Mouse (Mus musculus) liver, embryonic 16.5 days (tissue): ENCODE measurements around the gene Gm21973. TPM values are rescaled to one million over a fixed set of nuclear protein-coding genes. Genes with fewer than 3 reads are reported as not detected.

Source experiments
- ATAC-seq: fragments of 200-750 bp; cut with Nextera tagmentation; 2 replicates; pipeline ENCODE4 v1.8.0; 2017; ENCODE audit warnings: low read depth, mild to moderate bottlenecking, moderate number of reproducible peaks, moderate library complexity
- H3K27ac ChIP-seq: fragments of 300-500 bp; sonication (generic); 2 replicates; pipeline ENCODE4 v1.5.1; 2014; ENCODE audit warnings: mild to moderate bottlenecking, low read length
- H3K27me3 ChIP-seq: fragments of 300-500 bp; sonication (generic); 2 replicates; pipeline ENCODE4 v1.6.1; 2014; ENCODE audit warnings: low read depth, low read length, mixed read lengths; ENCODE audit not compliant: control insufficient read depth, insufficient read depth
- H3K36me3 ChIP-seq: fragments of 300-500 bp; sonication (generic); 2 replicates; pipeline ENCODE4 v1.6.1; 2014; ENCODE audit warnings: mild to moderate bottlenecking; ENCODE audit not compliant: control insufficient read depth, insufficient read depth
- H3K4me1 ChIP-seq: fragments of 300-500 bp; sonication (generic); 2 replicates; pipeline ENCODE4 v1.6.1; 2014; ENCODE audit warnings: low read depth, low read length, mixed read lengths; ENCODE audit not compliant: control insufficient read depth
- H3K4me2 ChIP-seq: fragments of 300-500 bp; sonication (generic); 2 replicates; pipeline ENCODE4 v1.6.1; 2014; ENCODE audit warnings: low read depth, low read length, mixed read lengths
- H3K4me3 ChIP-seq: fragments of 300-500 bp; sonication (generic); 2 replicates; pipeline ENCODE4 v1.5.1; 2014; ENCODE audit warnings: low read depth, mild to moderate bottlenecking, low read length
- H3K9ac ChIP-seq: fragments of 300-500 bp; sonication (generic); 2 replicates; pipeline ENCODE4 v1.6.1; 2014; ENCODE audit warnings: low read depth, low read length
- H3K9me3 ChIP-seq: fragments of 300-500 bp; sonication (generic); replicated peaks from 2 replicates; pipeline ENCODE4 v1.6.1; 2016; ENCODE audit warnings: low read length; ENCODE audit not compliant: control insufficient read depth
- WGBS: fragments of 180-500 bp; shearing (Covaris S2); extraction: QIAGEN DNeasy Blood & Tissue Kit; methylation state at CpG from one replicate; pipeline ENCODE4 v1.1.7; 2014; ENCODE audit not compliant: insufficient replicate concordance; 5-methylcytosine and 5-hydroxymethylcytosine counted together
- polyA plus RNA-seq: library from polyadenylated mRNA; unstranded; fragments of >200 nt; fragmentation: Nextera tagmentation; extraction: Ambion mirVana; gene quantifications from 2 replicates; pipeline ENCODE4 v1.2.1, GENCODE M21; 2015

Gm21973 gene
- polyA plus RNA-seq: not detected in 2 replicates

GRCm38 (mm10) chr15:10325080-10325479, at the start of gene Gm21973:
Gm21973 (plus strand) TSS chr15:10325380.
- Histone ChIP-seq H3K36me3 (no peaks in the 10 kb centered on the region), H3K27me3 (no peaks in the 10 kb centered on the region), H3K4me3 (no peak within 1 kb of the TSS), H3K9ac (no peak within 1 kb of the TSS), H3K9me3 (no peaks in the 10 kb centered on the region), H3K27ac (no peak within 1 kb of the TSS), H3K4me2 (no peak within 1 kb of the TSS), H3K4me1 (no peaks in the 10 kb centered on the region)
- no peak for ATAC-seq
- 77% methylated on average over 2 of the region's 2 CpGs for WGBS

GRCm38 (mm10) chr15:10276386-10276785, 48.8 kb upstream of the Gm21973 start:
- Histone ChIP-seq H3K9ac (no peak overlapping the region), H3K4me1 (no peaks in the 10 kb centered on the region), H3K27me3 (no peaks in the 10 kb centered on the region), H3K9me3 (no peaks in the 10 kb centered on the region), H3K4me2 (no peak overlapping the region), H3K4me3 (no peak overlapping the region), H3K27ac (no peak overlapping the region), H3K36me3 (no peaks in the 10 kb centered on the region)
- no peak for ATAC-seq

- Histone ChIP-seq H3K4me1 (no peaks in the 10 kb centered on the region), H3K4me2 (no peak overlapping the region), H3K27me3 (no peaks in the 10 kb centered on the region), H3K4me3 (no peak overlapping the region), H3K27ac (no peak overlapping the region), H3K9ac (no peak overlapping the region), H3K9me3 (no peaks in the 10 kb centered on the region), H3K36me3 (no peaks in the 10 kb centered on the region)
- WGBS: 48% methylated on average over 4 of the region's 4 CpGs
- ATAC-seq: no peak
Observed at GRCm38 (mm10) chr15:10277461-10277860, 47.7 kb upstream of the Gm21973 start.

GRCm38 (mm10) chr15:10281546-10281945, 43.6 kb upstream of the Gm21973 start:
- H3K4me1 ChIP-seq: no peaks in the 10 kb centered on the region
- 63% methylated on average over 5 of the region's 5 CpGs for WGBS
- H3K27me3 ChIP-seq: no peaks in the 10 kb centered on the region
- H3K27ac ChIP-seq: no peak overlapping the region
- H3K9me3 ChIP-seq: no peaks in the 10 kb centered on the region
- no peak overlapping the region for H3K4me2 ChIP-seq
- no peak overlapping the region for H3K9ac ChIP-seq
- H3K4me3 ChIP-seq: no peak overlapping the region
- H3K36me3 ChIP-seq: no peaks in the 10 kb centered on the region
- no peak for ATAC-seq

GRCm38 (mm10) chr15:10283661-10284060, 41.5 kb upstream of the Gm21973 start:
- no peaks in the 10 kb centered on the region for H3K27me3 ChIP-seq
- H3K4me3 ChIP-seq: no peak overlapping the region
- H3K9ac ChIP-seq: no peak overlapping the region
- ATAC-seq: no peak
- H3K36me3 ChIP-seq: no peaks in the 10 kb centered on the region
- H3K27ac ChIP-seq: no peak overlapping the region
- H3K4me1 ChIP-seq: no peaks in the 10 kb centered on the region
- H3K4me2 ChIP-seq: no peak overlapping the region
- H3K9me3 ChIP-seq: no peaks in the 10 kb centered on the region

- H3K4me1 ChIP-seq: no peaks in the 10 kb centered on the region
- 69% methylated on average over 1 of the region's 1 CpGs for WGBS
- H3K9me3 ChIP-seq: no peaks in the 10 kb centered on the region
- no peak overlapping the region for H3K27ac ChIP-seq
- no peak overlapping the region for H3K9ac ChIP-seq
- ATAC-seq: no peak
- H3K4me3 ChIP-seq: no peak overlapping the region
- no peaks in the 10 kb centered on the region for H3K27me3 ChIP-seq
- H3K36me3 ChIP-seq: no peaks in the 10 kb centered on the region
- no peak overlapping the region for H3K4me2 ChIP-seq
Observed at GRCm38 (mm10) chr15:10296570-10296969, 28.6 kb upstream of the Gm21973 start.

GRCm38 (mm10) chr15:10298058-10298457, 27.1 kb upstream of the Gm21973 start:
- Histone ChIP-seq H3K9me3 (no peaks in the 10 kb centered on the region), H3K4me3 (no peak overlapping the region), H3K27me3 (no peaks in the 10 kb centered on the region), H3K27ac (no peak overlapping the region), H3K36me3 (no peaks in the 10 kb centered on the region), H3K4me1 (no peaks in the 10 kb centered on the region), H3K4me2 (no peak overlapping the region), H3K9ac (no peak overlapping the region)
- no peak for ATAC-seq
- WGBS: 46% methylated on average over 1 of the region's 1 CpGs

GRCm38 (mm10) chr15:10299467-10299866, 25.7 kb upstream of the Gm21973 start:
- no peaks in the 10 kb centered on the region for H3K9me3 ChIP-seq
- no peak overlapping the region for H3K27ac ChIP-seq
- H3K4me1 ChIP-seq: no peaks in the 10 kb centered on the region
- no peaks in the 10 kb centered on the region for H3K36me3 ChIP-seq
- no peak overlapping the region for H3K4me3 ChIP-seq
- H3K27me3 ChIP-seq: no peaks in the 10 kb centered on the region
- 62% methylated on average over 3 of the region's 3 CpGs for WGBS
- H3K4me2 ChIP-seq: no peak overlapping the region
- no peak overlapping the region for H3K9ac ChIP-seq
- no peak for ATAC-seq

- H3K9ac ChIP-seq: no peak overlapping the region
- no peaks in the 10 kb centered on the region for H3K4me1 ChIP-seq
- no peaks in the 10 kb centered on the region for H3K36me3 ChIP-seq
- no peaks in the 10 kb centered on the region for H3K27me3 ChIP-seq
- 65% methylated on average over 1 of the region's 1 CpGs for whole genome bisulfite sequencing
- H3K27ac ChIP-seq: no peak overlapping the region
- H3K9me3 ChIP-seq: no peaks in the 10 kb centered on the region
- H3K4me2 ChIP-seq: no peak overlapping the region
- no peak overlapping the region for H3K4me3 ChIP-seq
- no peak for ATAC-seq
Observed at GRCm38 (mm10) chr15:10306461-10306860, 18.7 kb upstream of the Gm21973 start.

GRCm38 (mm10) chr15:10311826-10312225, 13.4 kb upstream of the Gm21973 start:
- no peaks in the 10 kb centered on the region for H3K36me3 ChIP-seq
- no peak for ATAC-seq
- no peak overlapping the region for H3K4me2 ChIP-seq
- no peak overlapping the region for H3K9ac ChIP-seq
- no peaks in the 10 kb centered on the region for H3K27me3 ChIP-seq
- H3K27ac ChIP-seq: no peak overlapping the region
- H3K9me3 ChIP-seq: no peaks in the 10 kb centered on the region
- H3K4me3 ChIP-seq: no peak overlapping the region
- WGBS: 56% methylated on average over 5 of the region's 5 CpGs
- H3K4me1 ChIP-seq: no peaks in the 10 kb centered on the region
